Mouse (Mus musculus) neural tube, embryonic 14.5 days (tissue): ENCODE results near the gene Xpot. TPM values are rescaled to one million over a fixed set of nuclear protein-coding genes. Genes with fewer than 3 reads are reported as not detected.

Source experiments
- ATAC-seq: fragments of 200-750 bp; cut with Nextera tagmentation; 2 replicates; pipeline ENCODE4 v1.8.0; 2017; ENCODE audit warnings: low read depth, mild to moderate bottlenecking, moderate TSS enrichment, moderate library complexity
- H3K27ac ChIP-seq: fragments of 300-500 bp; sonication (generic); 2 replicates; pipeline ENCODE4 v1.5.1; 2014; ENCODE audit warnings: low read depth, mild to moderate bottlenecking, control low read depth, low read length, moderate library complexity, mixed read lengths
- H3K27me3 ChIP-seq: fragments of 300-500 bp; sonication (generic); 2 replicates; pipeline ENCODE4 v1.6.1; 2014; ENCODE audit warnings: low read length; ENCODE audit not compliant: control insufficient read depth, insufficient read depth
- H3K36me3 ChIP-seq: fragments of 300-500 bp; sonication (generic); 2 replicates; pipeline ENCODE4 v1.6.1; 2014; ENCODE audit warnings: low read length, mixed read lengths; ENCODE audit not compliant: control insufficient read depth, insufficient read depth
- H3K4me1 ChIP-seq: fragments of 300-500 bp; sonication (generic); 2 replicates; pipeline ENCODE4 v1.6.1; 2014; ENCODE audit warnings: low read length; ENCODE audit not compliant: control insufficient read depth, insufficient read depth
- H3K4me2 ChIP-seq: fragments of 300-500 bp; sonication (generic); 2 replicates; pipeline ENCODE4 v1.6.1; 2014; ENCODE audit warnings: mild to moderate bottlenecking, low read depth, low read length, control low read depth
- H3K4me3 ChIP-seq: fragments of 300-500 bp; sonication (generic); 2 replicates; pipeline ENCODE4 v1.5.1; 2014; ENCODE audit warnings: low read depth, low read length, control low read depth, mixed read lengths
- H3K9ac ChIP-seq: fragments of 300-500 bp; sonication (generic); replicated peaks from 2 replicates; pipeline ENCODE4 v1.6.1; 2014; ENCODE audit warnings: low read depth, mild to moderate bottlenecking, control low read depth, low read length, mixed read lengths
- H3K9me3 ChIP-seq: fragments of 300-500 bp; sonication (generic); 2 replicates; pipeline ENCODE4 v1.6.1; 2016; ENCODE audit warnings: low read length; ENCODE audit not compliant: control insufficient read depth
- WGBS: fragments of 180-500 bp; shearing (Covaris S2); extraction: QIAGEN DNeasy Blood & Tissue Kit; methylation state at CpG from one replicate; pipeline ENCODE4 v1.1.7; 2014; 5-methylcytosine and 5-hydroxymethylcytosine counted together
- polyA plus RNA-seq: library from polyadenylated mRNA; unstranded; fragments of >200 nt; fragmentation: Nextera tagmentation; extraction: Ambion mirVana; gene quantifications from 2 replicates; pipeline ENCODE4 v1.2.1, GENCODE M21; 2014

The Xpot gene
- polyA plus RNA-seq, 1 experiment from 2014 or later: 28.4 TPM

- Histone ChIP-seq H3K4me3 (peak within 1 kb of the TSS; percentile 40), H3K9me3 (no peaks in the 10 kb centered on the region), H3K9ac (peak within 1 kb of the TSS; percentile 48), H3K27ac (no peak within 1 kb of the TSS), H3K36me3 (no peaks in the 10 kb centered on the region), H3K27me3 (peaks cover 16% of the 10 kb centered on the region), H3K4me2 (peak within 1 kb of the TSS; percentile 87), H3K4me1 (peaks cover 8% of the 10 kb centered on the region; the same call in 1 of the 2 replicates)
- under 1% methylated on average over 69 of the region's 69 CpGs for WGBS
- 0 out of 2 replicates have a peak, but pooled peaks have one; percentile 29 for ATAC-seq
These were observed 15.3 kb upstream of the Xpot start, which contains the start of gene D930020B18Rik for GRCm38 (mm10) chr10:121641272-121642053. TSS of gene D930020B18Rik (plus strand) at chr10:121641588.

- H3K9me3 ChIP-seq: no peaks in the 10 kb centered on the region
- H3K4me3 ChIP-seq: peak overlapping the region; percentile 40; the same call in 1 of the 2 replicates
- H3K9ac ChIP-seq: no peak overlapping the region
- peaks cover 8% of the 10 kb centered on the region; the same call in 1 of the 2 replicates for H3K4me1 ChIP-seq
- H3K4me2 ChIP-seq: peak overlapping the region; percentile 87; the same call in 1 of the 2 replicates
- H3K36me3 ChIP-seq: no peaks in the 10 kb centered on the region
- H3K27me3 ChIP-seq: peaks cover 18% of the 10 kb centered on the region
- no peak overlapping the region for H3K27ac ChIP-seq
- no peak for ATAC-seq
- WGBS: 15% methylated on average over 10 of the region's 10 CpGs
These were observed 14.8 kb upstream of the Xpot start for GRCm38 (mm10) chr10:121640944-121641271.

DNA sequence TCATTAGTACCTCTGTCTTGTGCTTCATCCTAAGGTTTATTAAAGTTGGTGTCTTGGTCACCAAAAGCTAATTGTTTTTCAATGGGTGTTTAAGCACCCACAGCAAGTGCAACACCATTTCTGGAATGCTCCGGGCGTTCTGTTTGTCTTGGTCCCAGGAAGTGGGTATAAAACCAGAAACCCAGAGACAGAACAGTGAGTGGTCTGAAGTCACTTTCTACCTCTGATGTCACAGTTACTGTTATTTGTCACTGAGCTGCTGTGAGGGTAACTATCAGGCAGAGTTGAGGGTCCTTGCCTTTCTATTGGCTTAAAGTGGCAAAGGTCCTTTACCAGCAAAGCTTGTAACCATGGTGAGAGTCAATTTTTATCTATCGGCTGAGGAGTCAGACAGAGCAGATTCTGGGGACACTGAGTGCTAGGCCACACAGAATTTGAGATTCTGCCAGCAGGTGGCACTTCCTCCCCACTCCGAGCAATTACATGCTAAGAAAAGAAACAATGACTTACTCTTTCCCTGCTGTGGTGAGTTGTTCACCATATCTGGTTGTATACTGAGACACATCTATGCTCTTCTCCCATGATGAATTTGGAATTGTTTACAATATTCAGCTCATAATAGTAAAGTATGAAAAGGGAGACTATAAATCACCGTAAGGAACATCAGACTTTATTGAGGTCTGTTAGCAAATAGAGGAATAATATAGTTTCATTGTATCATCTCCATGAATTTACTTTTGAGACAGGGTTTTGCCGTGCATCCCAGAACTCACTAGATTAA lies 14.2 kb upstream of the Xpot start:
- Histone ChIP-seq H3K4me1 (peaks cover 8% of the 10 kb centered on the region; the same call in 1 of the 2 replicates), H3K9ac (no peak overlapping the region), H3K4me2 (0 out of 2 replicates have a peak overlapping the region, but pooled peaks have one; percentile 87), H3K27ac (no peak overlapping the region), H3K9me3 (no peaks in the 10 kb centered on the region), H3K4me3 (no peak overlapping the region), H3K36me3 (no peaks in the 10 kb centered on the region), H3K27me3 (peaks cover 18% of the 10 kb centered on the region)
- ATAC-seq: peak; percentile 87
- WGBS: 51% methylated on average over 6 of the region's 6 CpGs

GRCm38 (mm10) chr10:121639573-121639972 lies 13.4 kb upstream of the Xpot start:
- peaks cover 8% of the 10 kb centered on the region; the same call in 1 of the 2 replicates for H3K4me1 ChIP-seq
- no peak for ATAC-seq
- H3K4me2 ChIP-seq: no peak overlapping the region

DNA sequence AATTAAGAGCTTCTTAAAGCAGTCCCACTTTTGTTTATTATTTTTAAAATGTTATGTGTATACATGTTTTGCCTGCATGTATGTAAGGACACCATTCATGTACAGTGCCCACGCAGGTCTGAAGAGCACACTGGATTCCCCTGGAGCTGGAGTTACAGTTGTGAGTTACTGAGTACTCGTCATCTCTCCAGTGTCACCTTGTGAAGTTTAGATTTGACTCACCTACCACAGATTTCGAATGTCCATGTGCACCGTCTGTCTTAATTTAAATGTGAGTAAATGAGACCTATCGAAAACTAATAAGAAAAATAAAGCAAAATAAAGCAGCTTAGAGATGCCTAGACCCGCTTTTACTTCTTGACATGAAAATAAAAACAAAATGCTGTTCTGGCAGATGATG lies 10.1 kb upstream of the Xpot start:
- Histone ChIP-seq H3K27me3 (peaks cover 2% of the 10 kb centered on the region; the same call in 1 of the 2 replicates), H3K9ac (no peak overlapping the region), H3K4me1 (no peaks in the 10 kb centered on the region), H3K9me3 (no peaks in the 10 kb centered on the region), H3K4me3 (no peak overlapping the region), H3K4me2 (no peak overlapping the region), H3K36me3 (no peaks in the 10 kb centered on the region), H3K27ac (no peak overlapping the region)
- WGBS: 89% methylated on average over 6 of the region's 6 CpGs
- no peak for ATAC-seq

More at GRCm38 (mm10) chr10:121639573-121639972, 13.4 kb upstream of the Xpot start:
- no peaks in the 10 kb centered on the region for H3K36me3 ChIP-seq
- no peak overlapping the region for H3K9ac ChIP-seq
- no peaks in the 10 kb centered on the region for H3K9me3 ChIP-seq
- H3K4me3 ChIP-seq: no peak overlapping the region
- no peak overlapping the region for H3K27ac ChIP-seq
- peaks cover 18% of the 10 kb centered on the region for H3K27me3 ChIP-seq
- WGBS: 80% methylated on average over 5 of the region's 5 CpGs

DNA sequence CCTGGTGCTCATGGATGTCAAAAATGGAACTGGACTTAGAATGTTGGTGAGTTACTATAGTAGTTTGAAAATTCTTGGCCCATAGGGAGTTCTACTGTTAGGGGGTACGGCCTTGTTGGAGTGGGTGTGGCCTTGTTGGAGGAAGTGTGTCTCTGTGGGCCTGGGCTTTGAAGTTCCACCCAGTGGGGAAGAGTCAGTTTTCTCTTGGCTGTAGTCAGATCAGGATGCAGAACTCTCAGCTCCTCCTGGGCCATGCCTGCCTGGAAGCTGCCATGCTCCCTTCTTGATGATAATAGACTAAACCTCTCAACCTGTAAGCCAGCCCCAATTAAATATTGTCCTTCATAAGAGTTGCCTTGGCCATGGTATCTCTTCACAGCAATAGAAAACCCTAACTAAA lies 8.0 kb upstream of the Xpot start:
- H3K27me3 ChIP-seq: 0 out of 2 replicates have a peak, but pooled peaks cover 2% of the 10 kb centered on the region
- no peak overlapping the region for H3K4me3 ChIP-seq
- H3K4me2 ChIP-seq: no peak overlapping the region
- H3K9me3 ChIP-seq: no peaks in the 10 kb centered on the region
- WGBS: 69% methylated on average over 1 of the region's 1 CpGs
- H3K36me3 ChIP-seq: no peaks in the 10 kb centered on the region
- ATAC-seq: no peak
- H3K9ac ChIP-seq: no peak overlapping the region
- no peak overlapping the region for H3K27ac ChIP-seq
- H3K4me1 ChIP-seq: no peaks in the 10 kb centered on the region

- Histone ChIP-seq H3K27ac (no peak overlapping the region), H3K4me1 (peaks cover 7% of the 10 kb centered on the region), H3K4me2 (no peak overlapping the region), H3K9me3 (no peaks in the 10 kb centered on the region), H3K27me3 (no peaks in the 10 kb centered on the region), H3K4me3 (no peak overlapping the region), H3K9ac (no peak overlapping the region), H3K36me3 (no peaks in the 10 kb centered on the region)
- ATAC-seq: no peak
- WGBS: 88% methylated on average over 6 of the region's 6 CpGs
These were observed 2.5 kb upstream of the Xpot start for GRCm38 (mm10) chr10:121628561-121629040.

GRCm38 (mm10) chr10:121627216-121627852 lies 1.2 kb upstream of the Xpot start:
- WGBS: 83% methylated on average over 10 of the region's 10 CpGs
- no peak overlapping the region for H3K9ac ChIP-seq
- H3K9me3 ChIP-seq: no peaks in the 10 kb centered on the region
- no peaks in the 10 kb centered on the region for H3K27me3 ChIP-seq
- H3K27ac ChIP-seq: no peak overlapping the region
- peaks cover 7% of the 10 kb centered on the region for H3K4me1 ChIP-seq
- H3K36me3 ChIP-seq: no peaks in the 10 kb centered on the region
- H3K4me3 ChIP-seq: no peak overlapping the region
- no peak overlapping the region for H3K4me2 ChIP-seq
- no peak for ATAC-seq
